Mouse (Mus musculus) hindbrain, embryonic 14.5 days (tissue): Measurements from ENCODE around the gene Col5a1. TPM values are rescaled to one million over a fixed set of nuclear protein-coding genes. Genes with fewer than 3 reads are reported as not detected.

Experiments used
- ATAC-seq: fragments of 200-750 bp; cut with Nextera tagmentation; 2 replicates; pipeline ENCODE4 v1.8.0; 2017; ENCODE audit warnings: moderate number of reproducible peaks, mild to moderate bottlenecking, moderate TSS enrichment, moderate library complexity; ENCODE audit not compliant: low FRiP score
- DNase-seq: peaks from one replicate; pipeline ENCODE4 v3.0.0-alpha.2; 2015; ENCODE audit warnings: low spot score
- H3K27ac ChIP-seq: fragments of 300-500 bp; sonication (generic); 2 replicates; pipeline ENCODE4 v1.5.1; 2014; ENCODE audit warnings: mild to moderate bottlenecking, moderate library complexity
- H3K27me3 ChIP-seq: fragments of 300-500 bp; sonication (generic); 2 replicates; pipeline ENCODE4 v1.6.1; 2014; ENCODE audit warnings: mild to moderate bottlenecking, low read length, mixed read lengths; ENCODE audit not compliant: control insufficient read depth, insufficient read depth
- H3K36me3 ChIP-seq: fragments of 300-500 bp; sonication (generic); replicated peaks from 2 replicates; pipeline ENCODE4 v1.6.1; 2014; ENCODE audit not compliant: control insufficient read depth, insufficient read depth
- H3K4me1 ChIP-seq: fragments of 300-500 bp; sonication (generic); replicated peaks from 2 replicates; pipeline ENCODE4 v1.6.1; 2014; ENCODE audit warnings: antibody characterized with exemption, low read length, mixed read lengths; ENCODE audit not compliant: control insufficient read depth, insufficient read depth
- H3K4me2 ChIP-seq: fragments of 300-500 bp; sonication (generic); replicated peaks from 2 replicates; pipeline ENCODE4 v1.6.1; 2014; ENCODE audit warnings: mild to moderate bottlenecking, moderate library complexity
- H3K4me3 ChIP-seq: fragments of 300-500 bp; sonication (generic); replicated peaks from 2 replicates; pipeline ENCODE4 v1.5.1; 2014; ENCODE audit warnings: mild to moderate bottlenecking, low read length
- H3K9ac ChIP-seq: fragments of 300-500 bp; sonication (generic); 2 replicates; pipeline ENCODE4 v1.6.1; 2014
- H3K9me3 ChIP-seq: fragments of 300-500 bp; sonication (generic); 2 replicates; pipeline ENCODE4 v1.6.1; 2016; ENCODE audit warnings: low read length; ENCODE audit not compliant: control insufficient read depth
- WGBS: fragments of 180-500 bp; shearing (Covaris S2); extraction: QIAGEN DNeasy Blood & Tissue Kit; methylation state at CpG from one replicate; pipeline ENCODE4 v1.1.7; 2014; 5-methylcytosine and 5-hydroxymethylcytosine counted together
- polyA plus RNA-seq: library from polyadenylated mRNA; unstranded; fragments of >200 nt; fragmentation: Nextera tagmentation; extraction: Ambion mirVana; gene quantifications from 2 replicates; pipeline ENCODE4 v1.2.1, GENCODE M21; 2014

The Col5a1 gene
- polyA plus RNA-seq, 1 experiment from 2014 or later, result 14.7 TPM

- WGBS, result 93% methylated on average over 10 of the region's 10 CpGs
- Histone ChIP-seq H3K27ac (no peak overlapping the region), H3K4me3 (no peak overlapping the region), H3K4me2 (no peak overlapping the region), H3K27me3 (no peaks in the 10 kb centered on the region), H3K4me1 (peaks cover 9% of the 10 kb centered on the region), H3K9me3 (no peaks in the 10 kb centered on the region), H3K36me3 (no peaks in the 10 kb centered on the region), H3K9ac (no peak overlapping the region)
- ATAC-seq (no peak), DNase-seq (no peak)
Observed at GRCm38 (mm10) chr2:28039647-28040325, 153.6 kb downstream of the Col5a1 start.

- no peak overlapping the region for H3K4me2 ChIP-seq
- ATAC-seq (no peak), DNase-seq (no peak)
- H3K9me3 ChIP-seq, result no peaks in the 10 kb centered on the region
- 95% methylated on average over 1 of the region's 1 CpGs for WGBS
- H3K9ac ChIP-seq, result no peak overlapping the region
- peaks cover 9% of the 10 kb centered on the region for H3K4me1 ChIP-seq
- H3K27ac ChIP-seq, result no peak overlapping the region
- no peaks in the 10 kb centered on the region for H3K27me3 ChIP-seq
- H3K36me3 ChIP-seq, result no peaks in the 10 kb centered on the region
- no peak overlapping the region for H3K4me3 ChIP-seq
Observed at GRCm38 (mm10) chr2:28040466-28040865, 154.2 kb downstream of the Col5a1 start.

DNA sequence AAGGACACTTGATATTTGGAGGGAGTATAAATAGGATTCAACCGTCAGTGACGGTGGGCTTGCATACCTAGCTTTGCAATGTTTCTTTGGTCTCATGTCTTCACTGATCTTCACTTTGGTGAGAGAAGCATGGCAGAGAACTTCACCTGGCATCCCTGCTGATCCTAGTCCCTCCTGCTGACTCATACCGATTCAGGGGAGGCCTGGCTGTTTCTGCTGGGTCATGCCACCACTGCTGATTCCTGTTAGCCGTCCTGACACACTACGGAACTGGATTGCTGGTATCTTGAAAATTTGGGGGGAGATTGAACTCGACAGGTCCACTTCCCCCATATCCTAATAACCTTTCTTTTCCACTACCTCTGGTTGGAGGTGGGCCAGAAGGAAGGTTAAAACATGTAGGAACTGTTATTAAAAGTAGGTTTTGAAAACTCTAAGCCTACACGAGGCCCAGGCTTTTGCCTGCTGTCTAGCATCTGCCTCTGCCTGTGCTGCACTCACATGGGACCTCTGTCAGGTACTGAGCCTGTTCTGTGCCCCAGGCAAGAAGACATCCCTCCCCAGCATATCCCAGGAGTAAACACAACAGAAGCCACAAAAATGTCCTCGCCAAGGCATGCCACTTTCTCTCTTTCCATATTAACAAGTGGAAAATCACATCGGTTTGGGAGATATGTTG is 158.8 kb downstream of the Col5a1 start:
- DNase-seq, result no peak
- no peak overlapping the region for H3K4me3 ChIP-seq
- H3K4me1 ChIP-seq, result no peaks in the 10 kb centered on the region
- H3K27ac ChIP-seq, result no peak overlapping the region
- no peak overlapping the region for H3K9ac ChIP-seq
- H3K36me3 ChIP-seq, result no peaks in the 10 kb centered on the region
- no peaks in the 10 kb centered on the region for H3K9me3 ChIP-seq
- WGBS, result 86% methylated on average over 9 of the region's 9 CpGs
- no peak for ATAC-seq
- H3K27me3 ChIP-seq, result no peaks in the 10 kb centered on the region
- H3K4me2 ChIP-seq, result no peak overlapping the region

GRCm38 (mm10) chr2:28046311-28046710 is 160.1 kb downstream of the Col5a1 start:
- H3K9ac ChIP-seq, result no peak overlapping the region
- H3K27me3 ChIP-seq, result no peaks in the 10 kb centered on the region
- no peak for DNase-seq
- ATAC-seq, result no peak
- H3K4me1 ChIP-seq, result no peaks in the 10 kb centered on the region
- H3K4me3 ChIP-seq, result no peak overlapping the region
- no peak overlapping the region for H3K4me2 ChIP-seq
- no peaks in the 10 kb centered on the region for H3K36me3 ChIP-seq
- no peaks in the 10 kb centered on the region for H3K9me3 ChIP-seq
- no peak overlapping the region for H3K27ac ChIP-seq
- WGBS, result 75% methylated on average over 6 of the region's 6 CpGs

DNA sequence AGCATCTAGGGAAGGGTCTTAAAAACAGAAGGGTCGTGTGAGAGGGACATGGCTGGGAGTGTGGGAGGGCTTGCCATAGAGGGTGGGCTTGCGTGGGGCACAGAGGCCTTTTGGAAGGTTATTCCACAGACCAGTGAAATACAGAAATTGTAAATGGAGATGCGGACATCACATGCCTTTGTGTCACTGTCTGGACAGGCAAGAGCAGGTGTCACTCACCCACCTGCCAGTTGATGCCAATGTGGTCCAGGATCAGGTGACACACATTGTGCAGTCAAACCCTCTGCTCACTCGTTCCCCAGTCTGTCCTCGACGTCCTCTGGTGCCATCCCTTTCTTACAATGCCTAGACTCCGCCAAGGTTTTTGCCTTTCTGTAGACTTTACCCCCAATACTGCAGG is 160.9 kb downstream of the Col5a1 start:
- ATAC-seq (no peak), DNase-seq (no peak)
- no peak overlapping the region for H3K4me3 ChIP-seq
- H3K9me3 ChIP-seq, result no peaks in the 10 kb centered on the region
- no peak overlapping the region for H3K4me2 ChIP-seq
- no peaks in the 10 kb centered on the region for H3K36me3 ChIP-seq
- H3K27ac ChIP-seq, result no peak overlapping the region
- no peaks in the 10 kb centered on the region for H3K27me3 ChIP-seq
- no peak overlapping the region for H3K9ac ChIP-seq
- H3K4me1 ChIP-seq, result no peaks in the 10 kb centered on the region
- 83% methylated on average over 7 of the region's 7 CpGs for WGBS

DNA sequence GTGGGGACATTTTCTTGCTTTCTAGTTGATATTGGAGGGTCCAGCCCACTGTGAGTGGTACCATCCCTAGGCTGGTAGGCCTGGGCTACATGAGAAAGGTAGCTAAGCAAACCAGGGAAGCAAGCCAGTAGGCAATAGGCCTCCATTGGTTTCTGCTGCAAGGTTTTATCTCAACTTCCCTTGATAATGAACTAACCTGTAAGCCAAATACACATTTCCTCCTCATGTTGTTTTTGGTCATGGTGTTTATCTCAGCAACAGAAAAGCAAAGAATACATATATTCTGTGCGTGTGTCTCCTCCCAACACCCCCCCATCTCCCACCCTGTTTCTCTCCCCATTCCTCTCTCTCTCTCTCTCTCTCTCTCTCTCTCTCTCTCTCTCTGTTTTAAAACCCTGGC is 173.7 kb downstream of the Col5a1 start:
- Histone ChIP-seq H3K4me1 (no peaks in the 10 kb centered on the region), H3K36me3 (no peaks in the 10 kb centered on the region), H3K4me3 (no peak overlapping the region), H3K27ac (no peak overlapping the region), H3K27me3 (no peaks in the 10 kb centered on the region), H3K4me2 (no peak overlapping the region), H3K9me3 (no peaks in the 10 kb centered on the region), H3K9ac (no peak overlapping the region)
- no peak for ATAC-seq
- 84% methylated on average over 1 of the region's 1 CpGs for WGBS
- no peak for DNase-seq

- 92% methylated on average over 4 of the region's 4 CpGs for WGBS
- DNase-seq, result no peak
- no peak overlapping the region for H3K4me2 ChIP-seq
- H3K4me1 ChIP-seq, result peaks cover 13% of the 10 kb centered on the region; the same call in 1 of the 2 replicates
- ATAC-seq, result no peak
- no peak overlapping the region for H3K4me3 ChIP-seq
- H3K9me3 ChIP-seq, result no peaks in the 10 kb centered on the region
- H3K36me3 ChIP-seq, result no peaks in the 10 kb centered on the region
- H3K27me3 ChIP-seq, result no peaks in the 10 kb centered on the region
- H3K27ac ChIP-seq, result no peak overlapping the region
- no peak overlapping the region for H3K9ac ChIP-seq
Observed at GRCm38 (mm10) chr2:28063711-28064338, 177.6 kb downstream of the Col5a1 start.

DNA sequence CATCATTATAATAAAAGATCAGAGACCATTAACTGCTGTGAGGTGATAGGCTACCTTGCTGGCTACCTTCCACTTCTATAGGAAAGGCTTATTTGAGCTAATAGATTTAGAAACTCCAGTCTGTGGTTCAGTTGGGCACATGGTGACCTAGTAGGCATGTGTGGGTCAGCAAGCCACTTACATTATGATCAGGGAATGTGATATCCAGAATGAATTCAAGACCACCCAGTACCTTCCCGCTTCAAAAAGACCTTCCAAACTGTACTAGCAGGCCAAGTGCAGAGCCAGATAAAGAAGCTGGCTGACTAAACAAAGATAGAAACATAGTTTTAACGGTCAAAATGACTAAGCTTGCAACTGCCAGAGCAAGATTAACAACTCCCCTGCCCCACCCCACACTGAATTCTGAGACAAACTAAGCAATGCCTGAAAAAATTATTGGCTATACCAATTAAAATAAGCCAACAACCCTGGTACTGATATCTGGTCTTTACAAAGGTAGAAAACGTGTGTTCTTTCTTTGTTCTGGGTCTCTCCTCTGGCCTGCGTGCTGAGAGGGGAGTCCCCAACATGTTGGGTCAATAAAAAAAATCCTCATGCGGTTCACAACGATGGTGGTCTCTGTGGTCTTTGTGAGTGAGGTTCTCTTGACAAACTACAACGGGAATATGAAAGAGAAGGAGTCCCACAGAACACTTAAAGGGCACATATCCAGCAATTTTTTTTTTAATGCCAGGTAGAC is 178.3 kb downstream of the Col5a1 start:
- Histone ChIP-seq H3K4me2 (no peak overlapping the region), H3K27me3 (no peaks in the 10 kb centered on the region), H3K4me1 (peaks cover 15% of the 10 kb centered on the region; the same call in 1 of the 2 replicates), H3K36me3 (no peaks in the 10 kb centered on the region), H3K4me3 (no peak overlapping the region), H3K9me3 (no peaks in the 10 kb centered on the region), H3K27ac (no peak overlapping the region), H3K9ac (no peak overlapping the region)
- WGBS, result 89% methylated on average over 7 of the region's 7 CpGs
- DNase-seq, result no peak
- ATAC-seq, result no peak

GRCm38 (mm10) chr2:28065081-28065651 is 178.9 kb downstream of the Col5a1 start:
- DNase-seq, result no peak
- Histone ChIP-seq H3K4me3 (no peak overlapping the region), H3K4me1 (peaks cover 15% of the 10 kb centered on the region; the same call in 1 of the 2 replicates), H3K36me3 (no peaks in the 10 kb centered on the region), H3K9ac (no peak overlapping the region), H3K4me2 (no peak overlapping the region), H3K9me3 (no peaks in the 10 kb centered on the region), H3K27me3 (no peaks in the 10 kb centered on the region), H3K27ac (no peak overlapping the region)
- no peak for ATAC-seq
- 88% methylated on average over 5 of the region's 5 CpGs for WGBS
